In the genomic region with DNA sequence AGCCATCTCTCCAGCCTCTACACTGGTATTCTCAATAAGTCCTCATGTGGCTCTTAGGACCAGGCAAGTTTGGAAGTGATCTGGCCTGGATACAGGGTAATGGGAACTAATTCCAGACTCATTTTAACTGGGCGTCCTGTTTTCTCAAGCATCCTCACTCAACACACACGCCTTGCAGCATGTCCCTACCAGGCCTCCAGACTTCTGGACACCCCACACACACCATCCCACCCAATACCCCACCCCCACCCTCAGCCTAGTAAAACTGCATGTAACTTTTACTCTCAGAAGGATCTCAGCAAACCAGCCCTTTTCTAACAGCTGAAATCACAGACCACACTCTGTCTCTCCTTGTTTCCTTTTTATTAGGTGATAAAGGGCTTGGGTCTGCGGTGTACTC, we compare ENCODE assay signal across 14 mouse cellular contexts. TPM values are rescaled to one million over a fixed set of nuclear protein-coding genes. Genes with fewer than 3 reads are reported as not detected.
DNase-seq lines count a peak whose midpoint lies in the region; ATAC-seq and TF ChIP-seq lines count a peak whose summit lies in the region.
"Had no signal": no experiment of that assay in that cellular context is flagged by ENCODE, and none has a peak within 500 bp of the region (broad histone marks: within the 10 kb centered on the region; RNA-seq: fewer than 3 reads in every experiment).

No protein-coding gene starts in this region.

- 0 out of 2 replicates have a peak overlapping the region, but pooled peaks have one; percentile 16 for H3K27ac ChIP-seq in hindbrain, embryonic 10.5 days
- no peak overlapping the region for H3K27ac ChIP-seq in hindbrain, embryonic 13.5 days
- peak overlapping the region; percentile 23; the same call in 1 of the 2 replicates for H3K27ac ChIP-seq in midbrain, embryonic 16.5 days (ENCODE audit: low read length)
- H3K27ac ChIP-seq in midbrain, embryonic 13.5 days, result no peak overlapping the region
- H3K27ac ChIP-seq in intestine, postnatal 0 days (ENCODE audit: low read depth, low read length), result no peak overlapping the region
- 0 out of 2 replicates have a peak overlapping the region, but pooled peaks have one; percentile 2 for H3K27ac ChIP-seq in stomach, postnatal 0 days (replicated peaks)
- H3K27ac ChIP-seq: kidney, postnatal 0 days; liver, embryonic 13.5 days had no signal

- H3K4me1 ChIP-seq in hindbrain, embryonic 10.5 days (replicated peaks), result peaks cover 7% of the 10 kb centered on the region
- H3K4me1 ChIP-seq in hindbrain, embryonic 13.5 days (replicated peaks), result peaks cover 4% of the 10 kb centered on the region; the same call in 1 of the 2 replicates
- H3K4me1 ChIP-seq in midbrain, embryonic 16.5 days (ENCODE audit: control insufficient read depth, insufficient read depth, low read length), result peaks cover 8% of the 10 kb centered on the region
- no peaks in the 10 kb centered on the region; the same call in 1 of the 2 replicates for H3K4me1 ChIP-seq in midbrain, embryonic 13.5 days (replicated peaks)
- H3K4me1 ChIP-seq in intestine, postnatal 0 days (replicated peaks; ENCODE audit: control insufficient read depth, insufficient read depth, low read length), result no peaks in the 10 kb centered on the region
- H3K4me1 ChIP-seq in stomach, postnatal 0 days (replicated peaks; ENCODE audit: control insufficient read depth, insufficient read depth), result no peaks in the 10 kb centered on the region

- H3K9ac ChIP-seq in hindbrain, embryonic 13.5 days, result no peak overlapping the region
- H3K9ac ChIP-seq in midbrain, embryonic 16.5 days (ENCODE audit: low read depth, low read length), result no peak overlapping the region
- H3K9ac ChIP-seq in midbrain, embryonic 13.5 days (replicated peaks), result no peak overlapping the region
- no peak overlapping the region for H3K9ac ChIP-seq in intestine, postnatal 0 days (ENCODE audit: low read depth, low read length)
- H3K9ac ChIP-seq in stomach, postnatal 0 days (ENCODE audit: low read length), result no peak overlapping the region
- H3K9ac ChIP-seq: liver, embryonic 13.5 days had no signal

- ATAC-seq in hindbrain, embryonic 13.5 days (ENCODE audit: low FRiP score), result no peak
- ATAC-seq in midbrain, embryonic 16.5 days, result no peak
- ATAC-seq in midbrain, embryonic 13.5 days, result no peak
- ATAC-seq in intestine, postnatal 0 days, result no peak
- ATAC-seq in stomach, postnatal 0 days (ENCODE audit: low FRiP score, low TSS enrichment), result no peak

- WGBS in hindbrain, embryonic 10.5 days, result 77% methylated on average over 3 of the region's 3 CpGs
- 89% methylated on average over 3 of the region's 3 CpGs for WGBS in hindbrain, embryonic 13.5 days
- 86% methylated on average over 3 of the region's 3 CpGs for WGBS in midbrain, embryonic 16.5 days
- WGBS in midbrain, embryonic 13.5 days, result 81% methylated on average over 3 of the region's 3 CpGs
- 54% methylated on average over 3 of the region's 3 CpGs for WGBS in intestine, postnatal 0 days
- WGBS in stomach, postnatal 0 days, result 58% methylated on average over 3 of the region's 3 CpGs

- intact Hi-C loops in left cerebral cortex, postnatal 4 days (cut with DNase I), result no loop called here

- no peak for TF ChIP-seq EP300 in stomach, postnatal 0 days (optimal IDR thresholded peaks at IDR 0.05)

- no peaks in the 10 kb centered on the region for H3K36me3 ChIP-seq in hindbrain, embryonic 10.5 days
- H3K36me3 ChIP-seq in hindbrain, embryonic 13.5 days, result no peaks in the 10 kb centered on the region
- no peaks in the 10 kb centered on the region for H3K36me3 ChIP-seq in midbrain, embryonic 16.5 days (ENCODE audit: control insufficient read depth, insufficient read depth, low read length)
- no peaks in the 10 kb centered on the region for H3K36me3 ChIP-seq in midbrain, embryonic 13.5 days
- H3K36me3 ChIP-seq in intestine, postnatal 0 days (ENCODE audit: control insufficient read depth, insufficient read depth), result no peaks in the 10 kb centered on the region
- no peaks in the 10 kb centered on the region for H3K36me3 ChIP-seq in stomach, postnatal 0 days (ENCODE audit: control insufficient read depth, insufficient read depth, low read length)
- H3K36me3 ChIP-seq: liver, embryonic 13.5 days had no signal

- H3K27me3 ChIP-seq in hindbrain, embryonic 10.5 days (ENCODE audit: insufficient read depth, poor library complexity, severe bottlenecking), result no peaks in the 10 kb centered on the region
- no peaks in the 10 kb centered on the region for H3K27me3 ChIP-seq in hindbrain, embryonic 13.5 days
- no peaks in the 10 kb centered on the region for H3K27me3 ChIP-seq in midbrain, embryonic 16.5 days (ENCODE audit: control insufficient read depth, insufficient read depth, low read depth, low read length)
- no peaks in the 10 kb centered on the region for H3K27me3 ChIP-seq in midbrain, embryonic 13.5 days
- no peaks in the 10 kb centered on the region for H3K27me3 ChIP-seq in intestine, postnatal 0 days (replicated peaks; ENCODE audit: control insufficient read depth, insufficient read depth, low read length)
- no peaks in the 10 kb centered on the region for H3K27me3 ChIP-seq in stomach, postnatal 0 days (ENCODE audit: control insufficient read depth, insufficient read depth, low read length)
- H3K27me3 ChIP-seq: CH12.LX; liver, embryonic 13.5 days; Patski had no signal

- H3K4me3 ChIP-seq in hindbrain, embryonic 10.5 days, result no peak overlapping the region
- H3K4me3 ChIP-seq in hindbrain, embryonic 13.5 days, result no peak overlapping the region
- no peak overlapping the region for H3K4me3 ChIP-seq in midbrain, embryonic 16.5 days (ENCODE audit: low read depth, low read length)
- H3K4me3 ChIP-seq in midbrain, embryonic 13.5 days (replicated peaks), result no peak overlapping the region
- H3K4me3 ChIP-seq in intestine, postnatal 0 days (ENCODE audit: low read depth, low read length), result no peak overlapping the region
- no peak overlapping the region for H3K4me3 ChIP-seq in stomach, postnatal 0 days (ENCODE audit: low read depth, low read length)
- H3K4me3 ChIP-seq: liver, embryonic 13.5 days had no signal

- no peak overlapping the region for H3K4me2 ChIP-seq in hindbrain, embryonic 13.5 days
- no peak overlapping the region for H3K4me2 ChIP-seq in midbrain, embryonic 16.5 days (ENCODE audit: low read length)
- H3K4me2 ChIP-seq in midbrain, embryonic 13.5 days (replicated peaks), result no peak overlapping the region
- H3K4me2 ChIP-seq in intestine, postnatal 0 days (replicated peaks; ENCODE audit: low read depth), result 0 out of 2 replicates have a peak overlapping the region, but pooled peaks have one; percentile 6
- H3K4me2 ChIP-seq in stomach, postnatal 0 days (replicated peaks; ENCODE audit: low read depth), result peak overlapping the region; percentile 17; the same call in 1 of the 2 replicates
- H3K4me2 ChIP-seq: liver, embryonic 13.5 days had no signal

- TF ChIP-seq CTCF in intestine, postnatal 0 days (IDR thresholded peaks at IDR 0.05; ENCODE audit: low read depth), result no peak
- no peak for TF ChIP-seq CTCF in stomach, postnatal 0 days (IDR thresholded peaks at IDR 0.05; ENCODE audit: low read depth)

- no peaks in the 10 kb centered on the region for H3K9me3 ChIP-seq in hindbrain, embryonic 10.5 days
- no peaks in the 10 kb centered on the region for H3K9me3 ChIP-seq in hindbrain, embryonic 13.5 days
- H3K9me3 ChIP-seq in midbrain, embryonic 16.5 days (replicated peaks; ENCODE audit: control insufficient read depth, low read length, poor library complexity, severe bottlenecking), result no peaks in the 10 kb centered on the region
- no peaks in the 10 kb centered on the region for H3K9me3 ChIP-seq in midbrain, embryonic 13.5 days
- H3K9me3 ChIP-seq in intestine, postnatal 0 days (ENCODE audit: control insufficient read depth), result no peaks in the 10 kb centered on the region
- H3K9me3 ChIP-seq in stomach, postnatal 0 days (ENCODE audit: control insufficient read depth, low read length), result no peaks in the 10 kb centered on the region
- H3K9me3 ChIP-seq: liver, embryonic 13.5 days had no signal

- DNase-seq in hindbrain, embryonic 10.5 days (ENCODE audit: low spot score), result no peak
- DNase-seq in stomach, postnatal 0 days (ENCODE audit: low spot score), result no peak
- DNase-seq in left cerebral cortex, postnatal 4 days, result no peak
- DNase-seq: adrenal gland, adult 8-10 months; heart, postnatal 14 days; liver, embryonic 13.5 days; right cerebral cortex, postnatal 25 days had no signal

RNA-seq across cellular contexts. Expression of a gene that starts 35.7 kb away (rescaled TPM):
- polyA plus RNA-seq in hindbrain, embryonic 10.5 days (2016; fragmentation: Nextera tagmentation; extraction: Ambion mirVana), result 46.3 and 47.6 TPM in 2 replicates
- 40.1 and 45.7 TPM in 2 replicates for polyA plus RNA-seq in hindbrain, embryonic 13.5 days (2015; fragmentation: Nextera tagmentation; extraction: Ambion mirVana)
- 36.9 and 37.0 TPM in 2 replicates for polyA plus RNA-seq in midbrain, embryonic 16.5 days (2015; fragmentation: Nextera tagmentation; extraction: Ambion mirVana)
- polyA plus RNA-seq in midbrain, embryonic 13.5 days (2015; fragmentation: Nextera tagmentation; extraction: Ambion mirVana), result 37.3 and 39.1 TPM in 2 replicates
- polyA plus RNA-seq in intestine, postnatal 0 days (2015; fragmentation: Nextera tagmentation; extraction: Ambion mirVana), result 126 and 129 TPM in 2 replicates
- polyA plus RNA-seq in stomach, postnatal 0 days (2015; fragmentation: Nextera tagmentation; extraction: Ambion mirVana), result 143 TPM in 2 replicates
- 10 to 100 TPM; 15.2 to 16.0 TPM for total RNA-seq in left cerebral cortex, postnatal 4 days (2021)

Comparison
In these comparisons a context has a peak if more than half of its experiments do, and no peak if none do; other contexts are left out.
1. H3K27ac ChIP-seq: peak in hindbrain, embryonic 10.5 days (single experiment), midbrain, embryonic 16.5 days (single experiment) and stomach, postnatal 0 days (single experiment); none in hindbrain, embryonic 13.5 days (single experiment), midbrain, embryonic 13.5 days (single experiment) and intestine, postnatal 0 days (single experiment).
2. H3K4me2 ChIP-seq: peak in intestine, postnatal 0 days (single experiment) and stomach, postnatal 0 days (single experiment); none in hindbrain, embryonic 13.5 days (single experiment), midbrain, embryonic 16.5 days (single experiment) and midbrain, embryonic 13.5 days (single experiment).